In genomic region chr19:23140689-23141317, GRCm38 (mm10) we compare ENCODE assay signal across 8 mouse cellular contexts. TPM values are rescaled to one million over a fixed set of nuclear protein-coding genes. Genes with fewer than 3 reads are reported as not detected.
DNase-seq lines count a peak whose midpoint lies in the region; ATAC-seq lines count a peak whose summit lies in the region.

Gene Klf9, plus strand, starts transcription at chr19:23141226.

- DNase-seq in adrenal gland, postnatal 25 days: peak; percentile 93
- peak; percentile 90 for DNase-seq in embryonic facial prominence, embryonic 11.5 days (ENCODE audit: low spot score)
- DNase-seq in gonadal fat pad, adult 2 months (ENCODE audit: low read depth): no peak
- DNase-seq in left cerebral cortex, postnatal 36 days (ENCODE audit: low spot score in 2 of 2): peak; percentile 98 to 99
- peak; percentile 89 for DNase-seq in midbrain, embryonic 10.5 days (ENCODE audit: low spot score)
- DNase-seq in right cerebral cortex, postnatal 4 days: peak; percentile 91
- peak; percentile 94 for DNase-seq in yolk sac, embryonic 10.5 days (ENCODE audit: low spot score)

- no peaks in the 10 kb centered on the region for H3K9me3 ChIP-seq in embryonic facial prominence, embryonic 11.5 days (replicated peaks; ENCODE audit: control insufficient read depth, low read length)
- H3K9me3 ChIP-seq in intestine, embryonic 16.5 days (ENCODE audit: control insufficient read depth, low read length): no peaks in the 10 kb centered on the region
- no peaks in the 10 kb centered on the region for H3K9me3 ChIP-seq in midbrain, embryonic 10.5 days (replicated peaks)

- peaks cover 25% of the 10 kb centered on the region for H3K27me3 ChIP-seq in embryonic facial prominence, embryonic 11.5 days (ENCODE audit: control insufficient read depth, insufficient read depth, low read length)
- no peaks in the 10 kb centered on the region for H3K27me3 ChIP-seq in intestine, embryonic 16.5 days (replicated peaks; ENCODE audit: control insufficient read depth, insufficient read depth, low read length)
- peaks cover 74% of the 10 kb centered on the region for H3K27me3 ChIP-seq in midbrain, embryonic 10.5 days (ENCODE audit: low read depth, poor library complexity, severe bottlenecking)

- H3K27ac ChIP-seq in embryonic facial prominence, embryonic 11.5 days (replicated peaks; ENCODE audit: low read depth, low read length): no peak within 1 kb of the TSS
- H3K27ac ChIP-seq in intestine, embryonic 16.5 days (ENCODE audit: low read length): peak within 1 kb of the TSS; percentile 89
- peak within 1 kb of the TSS; percentile 82 for H3K27ac ChIP-seq in midbrain, embryonic 10.5 days (replicated peaks)

- H3K4me1 ChIP-seq in embryonic facial prominence, embryonic 11.5 days (ENCODE audit: control insufficient read depth, insufficient read depth, low read length): peaks cover 6% of the 10 kb centered on the region
- H3K4me1 ChIP-seq in intestine, embryonic 16.5 days (ENCODE audit: control insufficient read depth, insufficient read depth, low read length): peaks cover 17% of the 10 kb centered on the region; the same call in 1 of the 2 replicates
- H3K4me1 ChIP-seq in midbrain, embryonic 10.5 days: peaks cover 35% of the 10 kb centered on the region

- peak within 1 kb of the TSS; percentile 98 for H3K4me2 ChIP-seq in embryonic facial prominence, embryonic 11.5 days (ENCODE audit: low read depth, low read length)
- H3K4me2 ChIP-seq in intestine, embryonic 16.5 days (ENCODE audit: low read depth, low read length): peak within 1 kb of the TSS; percentile 95

- H3K36me3 ChIP-seq in embryonic facial prominence, embryonic 11.5 days (replicated peaks; ENCODE audit: control insufficient read depth, insufficient read depth, low read depth, low read length): no peaks in the 10 kb centered on the region
- H3K36me3 ChIP-seq in intestine, embryonic 16.5 days (ENCODE audit: control insufficient read depth, insufficient read depth, low read length): no peaks in the 10 kb centered on the region
- H3K36me3 ChIP-seq in midbrain, embryonic 10.5 days: no peaks in the 10 kb centered on the region

- peak within 1 kb of the TSS; percentile 53 for H3K4me3 ChIP-seq in embryonic facial prominence, embryonic 11.5 days (ENCODE audit: low read depth, low read length)
- peak within 1 kb of the TSS; percentile 70 for H3K4me3 ChIP-seq in intestine, embryonic 16.5 days (ENCODE audit: low read length)
- peak within 1 kb of the TSS; percentile 68 for H3K4me3 ChIP-seq in midbrain, embryonic 10.5 days

- peak; percentile 96 for ATAC-seq in embryonic facial prominence, embryonic 11.5 days (replicated peaks; ENCODE audit: insufficient number of reproducible peaks, low FRiP score, low TSS enrichment, low read depth)
- ATAC-seq in intestine, embryonic 16.5 days: peak; percentile 91

- H3K9ac ChIP-seq in embryonic facial prominence, embryonic 11.5 days (replicated peaks; ENCODE audit: low read length): peak within 1 kb of the TSS; percentile 55
- H3K9ac ChIP-seq in intestine, embryonic 16.5 days (ENCODE audit: low read depth, low read length): peak within 1 kb of the TSS; percentile 79

- WGBS in embryonic facial prominence, embryonic 11.5 days: under 1% methylated on average over 52 of the region's 52 CpGs
- 0% methylated on average over 51 of the region's 52 CpGs for WGBS in intestine, embryonic 16.5 days
- under 1% methylated on average over 52 of the region's 52 CpGs for WGBS in midbrain, embryonic 10.5 days

- intact Hi-C loops in left cerebral cortex, postnatal 36 days (cut with DNase I): no loop called here

RNA-seq across cellular contexts. Expression of gene Klf9, which starts in this region (rescaled TPM):
- 72.2 and 72.8 TPM in 2 replicates for total RNA-seq in adrenal gland, postnatal 25 days (2021)
- polyA plus RNA-seq in embryonic facial prominence, embryonic 11.5 days (2014; fragmentation: Nextera tagmentation; extraction: Ambion mirVana): 0.81 and 1.0 TPM in 2 replicates
- polyA plus RNA-seq in gonadal fat pad, adult 2 months (2012; rRNA removed): 29.3 and 35.6 TPM in 2 replicates
- 3.3 and 4.0 TPM in 2 replicates for polyA plus RNA-seq in intestine, embryonic 16.5 days (2015; fragmentation: Nextera tagmentation; extraction: Ambion mirVana)
- total RNA-seq in left cerebral cortex, postnatal 36 days (2021): 100 to 1,000 TPM; 205 to 209 TPM
- polyA plus RNA-seq in midbrain, embryonic 10.5 days (2016; fragmentation: Nextera tagmentation; extraction: Ambion mirVana): 0.87 and 0.91 TPM in 2 replicates

Comparison
In these comparisons a context has a peak if more than half of its experiments do, and no peak if none do; other contexts are left out.
1. Peak in DNase-seq, H3K4me3 ChIP-seq and H3K27ac ChIP-seq in midbrain, embryonic 10.5 days; RNA of the gene not detected or under 1 TPM.